Mouse (Mus musculus): ENCODE results near the gene Gcn1l1.

Gcn1l1 gene

DNA sequence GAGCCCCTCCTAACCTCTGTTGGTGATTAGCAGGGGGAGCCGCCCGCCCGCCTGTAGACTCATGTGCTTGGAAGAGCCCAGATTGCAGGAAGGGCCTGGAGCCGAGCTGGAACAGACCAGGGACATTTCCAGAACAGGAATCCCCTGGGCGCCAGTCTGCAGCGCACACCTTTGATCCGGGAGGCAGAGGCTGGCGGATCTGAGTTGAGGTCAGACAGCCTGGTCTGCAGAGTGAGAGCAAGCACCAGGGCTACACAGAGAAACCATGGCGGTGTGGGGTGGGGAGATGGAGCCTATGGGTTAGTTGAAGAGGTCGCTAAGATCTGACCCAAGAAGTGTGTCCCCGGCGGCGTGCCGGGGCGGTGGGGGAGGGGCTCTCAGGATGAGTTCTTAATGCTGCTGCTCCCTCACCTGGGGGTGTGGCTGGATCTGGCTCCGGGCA is 30.7 kb upstream of the Gcn1l1 start:
- DNase-seq (ENCODE audit: extremely low read depth, low read depth, low spot score) = no peak

GRCm38 (mm10) chr5:115534856-115535255 is 30.2 kb upstream of the Gcn1l1 start:
- DNase-seq (ENCODE audit: extremely low read depth, low read depth, low spot score) = no peak

DNA sequence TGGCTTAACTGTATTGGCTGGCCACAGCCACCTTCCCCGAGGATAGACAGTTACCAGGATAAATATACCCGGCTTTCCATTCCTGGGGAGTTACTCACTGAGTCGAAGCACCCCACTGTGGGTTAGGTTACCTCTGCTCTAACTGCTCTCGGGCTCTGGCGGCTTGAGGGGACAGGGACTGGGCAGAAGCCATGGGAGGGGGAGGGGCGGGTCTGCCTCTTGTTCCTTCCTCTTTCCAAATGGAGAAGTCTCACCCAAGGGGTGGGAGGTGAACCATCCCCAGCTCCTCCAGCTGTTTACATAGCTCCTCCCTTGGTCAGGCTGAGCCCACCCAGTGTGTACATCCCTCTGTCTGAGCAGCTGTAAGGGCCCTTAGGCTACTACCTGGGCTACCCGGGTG is 29.4 kb upstream of the Gcn1l1 start:
- DNase-seq (ENCODE audit: extremely low read depth, low read depth, low spot score) = no peak

- DNase-seq (ENCODE audit: extremely low read depth, low read depth, low spot score) = no peak
Observed at GRCm38 (mm10) chr5:115538017-115538692, 26.9 kb upstream of the Gcn1l1 start.

DNA sequence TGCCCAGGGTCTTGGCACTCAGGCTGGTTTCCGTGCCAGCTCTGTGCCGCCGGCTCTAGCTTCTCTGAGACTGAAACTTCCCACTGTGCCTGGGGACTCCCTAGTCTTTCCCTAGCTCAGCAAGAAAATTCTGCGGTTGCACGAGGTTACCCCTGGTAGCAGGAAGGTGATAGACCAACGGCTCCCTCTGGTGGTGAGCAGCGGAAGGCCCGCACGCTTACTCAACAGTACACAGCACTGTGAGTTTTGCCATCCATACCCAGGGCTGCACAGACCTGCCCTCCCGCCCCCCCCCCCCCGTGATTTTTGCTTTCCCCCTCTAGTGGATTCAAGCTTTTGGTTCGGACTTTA is 26.4 kb upstream of the Gcn1l1 start:
- DNase-seq (ENCODE audit: extremely low read depth, low read depth, low spot score) = no peak

GRCm38 (mm10) chr5:115542635-115543384 is 22.2 kb upstream of the Gcn1l1 start:
- DNase-seq (ENCODE audit: extremely low read depth, low read depth, low spot score) = no peak

GRCm38 (mm10) chr5:115543509-115544253 is 21.4 kb upstream of the Gcn1l1 start:
- DNase-seq (ENCODE audit: extremely low read depth, low read depth, low spot score) = no peak

DNA sequence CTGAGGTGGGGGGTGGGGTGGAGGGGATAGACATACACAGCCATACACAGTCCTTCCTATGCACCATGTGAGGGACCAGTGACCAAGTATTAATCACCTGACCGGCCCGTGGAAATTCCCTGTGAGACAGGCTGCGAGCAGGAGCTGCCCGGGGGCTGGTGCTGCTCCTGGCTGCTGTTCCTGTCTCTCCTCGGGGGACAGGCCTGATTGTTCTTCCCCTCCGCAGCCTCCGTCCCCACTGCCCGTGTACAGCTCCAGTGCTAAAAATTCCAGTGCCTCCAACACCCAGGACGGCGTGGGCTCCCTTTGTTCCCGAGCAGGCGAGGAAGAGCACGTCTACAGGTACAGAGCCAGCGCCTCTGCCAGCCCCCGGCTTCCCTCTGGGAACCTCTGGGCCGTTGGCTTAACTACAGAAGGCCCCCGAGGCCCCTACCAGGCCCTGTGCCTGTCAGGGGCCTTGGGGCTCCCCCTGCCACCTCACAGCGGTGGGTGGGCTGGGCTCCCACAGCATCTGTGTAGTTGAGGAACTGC is 20.3 kb upstream of the Gcn1l1 start:
- DNase-seq (ENCODE audit: extremely low read depth, low read depth, low spot score) = no peak

DNA sequence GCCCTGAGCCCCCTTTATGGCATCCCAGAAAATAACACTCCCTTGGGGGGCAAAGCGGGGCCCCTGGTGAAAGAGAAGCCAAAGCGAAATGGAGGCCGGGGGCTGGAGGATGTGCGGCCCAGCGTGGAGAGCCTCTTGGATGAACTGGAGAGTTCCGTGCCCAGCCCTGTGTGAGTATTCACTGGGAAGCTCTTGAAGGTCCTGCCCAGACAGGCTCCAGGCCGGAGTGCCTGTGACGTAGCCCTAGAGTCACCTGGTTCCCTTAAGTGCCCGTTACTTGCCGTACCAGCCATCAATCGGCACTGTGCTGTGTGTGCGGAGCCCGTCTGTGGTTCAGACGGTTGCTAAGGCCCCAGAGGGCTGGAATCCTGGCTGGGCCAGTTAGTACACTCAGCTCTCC is 19.4 kb upstream of the Gcn1l1 start:
- no peak for DNase-seq (ENCODE audit: extremely low read depth, low read depth, low spot score)

DNA sequence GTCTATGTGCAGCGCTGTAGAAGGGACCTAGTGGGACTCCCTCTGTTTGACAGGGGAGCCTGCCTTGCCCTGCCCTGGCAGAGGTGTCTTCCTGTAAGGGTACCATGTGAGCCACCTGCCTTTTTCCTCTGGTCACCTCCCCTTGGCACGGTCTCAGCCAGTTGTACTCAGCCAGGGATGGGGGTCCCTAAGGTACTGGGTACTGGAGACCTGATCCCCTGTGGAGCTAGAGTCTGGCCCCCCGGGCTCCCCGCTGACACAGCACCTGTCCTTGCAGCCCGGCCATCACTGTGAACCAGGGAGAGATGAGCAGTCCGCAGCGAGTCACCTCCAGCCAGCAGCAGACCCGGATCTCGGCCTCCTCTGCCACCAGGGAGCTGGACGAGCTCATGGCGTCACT is 18.5 kb upstream of the Gcn1l1 start:
- DNase-seq (ENCODE audit: extremely low read depth, low read depth, low spot score) = no peak

DNA sequence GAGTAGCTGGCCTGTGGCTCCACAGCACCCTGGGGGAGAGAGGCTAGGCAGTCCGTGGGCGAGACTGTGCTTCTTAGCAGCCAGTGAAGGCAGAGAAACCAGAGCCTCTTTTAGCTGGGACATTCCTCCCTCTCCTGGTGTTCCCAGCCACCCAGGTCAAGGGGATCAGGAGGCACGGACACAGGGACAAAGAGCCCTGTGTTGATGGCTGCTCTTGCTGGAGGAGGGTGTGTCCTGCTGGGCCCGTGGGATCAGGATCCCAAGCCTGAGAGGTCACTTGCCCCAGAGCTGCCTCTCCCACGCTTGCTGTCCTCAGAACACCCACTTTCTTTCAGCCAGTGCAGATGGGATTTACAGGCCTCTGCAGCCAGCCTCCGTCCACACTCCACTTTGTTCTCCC is 18.0 kb upstream of the Gcn1l1 start:
- no peak for DNase-seq (ENCODE audit: extremely low read depth, low read depth, low spot score)

- no peak for DNase-seq (ENCODE audit: extremely low read depth, low read depth, low spot score)
Observed at GRCm38 (mm10) chr5:115547421-115547820, 17.6 kb upstream of the Gcn1l1 start.

- no peak for DNase-seq (ENCODE audit: extremely low read depth, low read depth, low spot score)
Observed at GRCm38 (mm10) chr5:115548501-115549285, 16.4 kb upstream of the Gcn1l1 start.

DNA sequence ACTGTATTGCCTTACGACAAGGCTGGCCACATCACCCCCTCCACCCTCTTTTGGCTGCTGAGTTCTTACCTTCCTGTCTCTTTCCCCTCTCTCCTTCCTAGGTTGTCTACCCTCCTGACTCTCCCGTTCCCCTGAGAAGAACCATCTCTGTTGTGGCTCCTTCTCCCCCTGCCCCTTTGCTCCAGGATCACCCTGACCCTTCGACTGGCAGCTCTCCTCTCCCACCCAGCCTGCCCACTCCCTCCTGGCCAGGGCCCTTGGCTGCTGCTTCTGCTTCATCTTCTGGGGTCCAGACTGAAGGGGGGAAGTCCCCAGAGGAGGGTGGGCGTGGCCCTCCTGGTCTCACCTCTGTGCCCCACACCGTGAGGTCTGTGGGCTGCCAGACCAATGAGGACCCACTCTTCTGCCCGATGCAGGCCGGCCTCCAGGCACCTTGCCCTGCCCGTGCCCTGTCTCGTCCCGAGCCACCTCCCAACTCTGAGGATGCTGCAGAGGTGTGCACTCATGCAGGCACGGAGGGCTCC is 14.5 kb upstream of the Gcn1l1 start:
- DNase-seq (ENCODE audit: extremely low read depth, low read depth, low spot score) = no peak

- no peak for DNase-seq (ENCODE audit: extremely low read depth, low read depth, low spot score)
Observed at GRCm38 (mm10) chr5:115551386-115551785, 13.7 kb upstream of the Gcn1l1 start.

- DNase-seq (ENCODE audit: extremely low read depth, low read depth, low spot score) = no peak
Observed at GRCm38 (mm10) chr5:115551799-115552198, 13.3 kb upstream of the Gcn1l1 start.

DNA sequence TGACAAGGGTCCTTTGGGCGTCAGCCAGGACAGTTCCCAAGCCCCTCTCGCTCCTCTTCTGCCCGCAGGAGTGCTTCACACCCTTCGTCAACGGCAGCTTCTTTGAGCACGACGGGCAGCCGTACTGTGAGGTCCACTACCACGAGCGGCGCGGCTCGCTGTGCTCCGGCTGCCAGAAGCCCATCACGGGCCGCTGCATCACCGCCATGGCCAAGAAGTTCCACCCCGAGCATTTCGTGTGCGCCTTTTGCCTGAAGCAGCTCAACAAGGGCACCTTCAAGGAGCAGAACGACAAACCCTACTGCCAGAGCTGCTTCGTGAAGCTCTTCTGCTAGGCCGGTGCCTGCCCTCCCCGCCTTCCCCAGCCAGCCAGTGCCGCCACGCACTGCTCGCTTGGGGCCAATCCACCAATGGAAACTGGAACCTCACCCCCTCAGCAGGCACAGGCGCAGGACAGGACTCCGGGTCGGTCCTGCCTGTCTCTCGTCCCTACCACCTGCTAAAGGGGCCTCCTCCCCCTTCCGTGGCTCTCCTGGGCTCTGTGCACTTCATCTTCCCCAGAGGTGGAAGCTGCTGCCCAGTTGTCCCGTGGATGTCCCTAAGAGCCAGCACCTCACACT is 11.1 kb upstream of the Gcn1l1 start:
- DNase-seq (ENCODE audit: extremely low read depth, low read depth, low spot score) = no peak

GRCm38 (mm10) chr5:115554536-115555291 is 10.3 kb upstream of the Gcn1l1 start:
- DNase-seq (ENCODE audit: extremely low read depth, low read depth, low spot score) = no peak

GRCm38 (mm10) chr5:115556217-115556616 is 8.8 kb upstream of the Gcn1l1 start:
- DNase-seq (ENCODE audit: extremely low read depth, low read depth, low spot score) = no peak

All from fat pad, adult 2 months (tissue).